Mouse (Mus musculus) heart, adult 9 months (tissue): ENCODE results near the gene Qrsl1.
A peak's percentile ranks its signal among the peaks of the same experiment; 100 is the strongest.
"Not testable (repeated sequence)": the region's sequence is repeated elsewhere in the genome, so short reads cannot be mapped to it uniquely, and the experiment has no call there.

ENCODE experiments used
- DNase-seq, 2 experiments: peaks; one replicate each; pipeline ENCODE4 v3.0.0; 2022; ENCODE audit warnings: low spot score in 2 of 2

Qrsl1 gene

GRCm38 (mm10) chr10:43901578-43902194 lies at the start of gene Qrsl1, which contains the start of gene Rtn4ip1:
Gene Qrsl1, minus strand, starts transcription at chr10:43901745.
Gene Rtn4ip1, plus strand, starts transcription at chr10:43901807.
- peak; percentile 94 to 95 for DNase-seq

DNA sequence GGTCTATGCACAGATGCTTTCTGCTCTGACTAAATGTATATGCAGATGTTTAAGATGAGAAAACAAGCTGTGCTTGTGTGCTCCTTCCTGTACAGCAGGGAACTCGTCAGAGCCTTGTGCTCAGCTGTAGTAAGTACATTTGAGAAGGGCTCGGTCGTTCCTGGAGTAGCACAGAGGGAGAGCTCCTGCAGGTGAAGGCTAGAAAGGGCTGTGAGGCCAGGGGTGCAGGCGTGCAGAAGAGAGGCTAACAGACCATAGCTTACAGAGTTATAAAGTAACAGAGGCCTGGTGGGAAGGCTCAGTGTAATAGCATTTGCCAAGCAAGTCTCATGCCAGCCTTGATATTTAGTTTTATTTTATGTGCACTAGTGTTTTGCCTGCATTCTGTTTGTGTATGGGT lies 43.9 kb upstream of the Qrsl1 start:
- DNase-seq = no peak

GRCm38 (mm10) chr10:43943736-43944135 lies 42.2 kb upstream of the Qrsl1 start:
- no peak for DNase-seq

- no peak for DNase-seq
These were observed 37.7 kb upstream of the Qrsl1 start for GRCm38 (mm10) chr10:43939136-43939662.

DNA sequence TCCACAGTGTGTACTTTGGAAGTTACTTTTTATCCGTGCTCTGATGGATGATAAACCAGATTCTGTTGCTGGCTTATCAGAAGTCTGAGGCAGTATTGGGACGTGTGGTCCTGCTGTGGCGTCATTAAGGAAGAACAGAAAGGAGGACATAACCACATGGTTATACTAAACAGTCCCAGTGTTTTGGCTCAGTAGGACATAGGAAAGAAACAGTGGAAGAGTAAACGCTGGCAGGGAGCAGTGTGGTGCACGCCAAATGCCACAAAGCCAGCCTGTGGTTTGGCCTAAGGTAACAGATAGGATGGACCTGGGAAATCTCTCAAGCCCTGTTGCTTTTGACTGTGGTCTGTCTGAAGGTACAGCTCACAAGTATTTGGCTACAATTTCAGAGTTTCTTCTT lies 27.1 kb upstream of the Qrsl1 start:
- DNase-seq = no peak

- no peak for DNase-seq
These were observed 26.2 kb upstream of the Qrsl1 start for GRCm38 (mm10) chr10:43927736-43928135.

DNA sequence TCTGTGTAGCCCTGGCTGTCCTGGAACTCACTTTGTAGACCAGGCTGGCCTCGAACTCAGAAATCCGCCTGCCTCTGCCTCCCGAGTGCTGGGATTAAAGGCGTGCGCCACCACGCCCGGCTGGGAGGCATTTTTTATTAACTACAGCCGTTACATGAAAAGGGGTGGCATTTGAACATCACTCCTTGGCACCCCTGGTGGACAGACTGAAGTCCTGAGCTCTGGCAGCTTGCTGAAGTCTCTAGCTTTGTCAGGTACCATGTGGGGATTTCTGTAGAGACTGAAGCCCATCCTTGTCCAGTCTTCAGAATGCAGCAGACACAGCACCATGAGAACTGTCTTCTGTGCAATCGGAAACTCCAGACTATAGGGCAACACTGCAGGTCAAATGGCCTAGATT lies 24.2 kb upstream of the Qrsl1 start:
- not testable (repeated sequence) for DNase-seq

GRCm38 (mm10) chr10:43923096-43923495 lies 21.6 kb upstream of the Qrsl1 start:
- no peak for DNase-seq

DNA sequence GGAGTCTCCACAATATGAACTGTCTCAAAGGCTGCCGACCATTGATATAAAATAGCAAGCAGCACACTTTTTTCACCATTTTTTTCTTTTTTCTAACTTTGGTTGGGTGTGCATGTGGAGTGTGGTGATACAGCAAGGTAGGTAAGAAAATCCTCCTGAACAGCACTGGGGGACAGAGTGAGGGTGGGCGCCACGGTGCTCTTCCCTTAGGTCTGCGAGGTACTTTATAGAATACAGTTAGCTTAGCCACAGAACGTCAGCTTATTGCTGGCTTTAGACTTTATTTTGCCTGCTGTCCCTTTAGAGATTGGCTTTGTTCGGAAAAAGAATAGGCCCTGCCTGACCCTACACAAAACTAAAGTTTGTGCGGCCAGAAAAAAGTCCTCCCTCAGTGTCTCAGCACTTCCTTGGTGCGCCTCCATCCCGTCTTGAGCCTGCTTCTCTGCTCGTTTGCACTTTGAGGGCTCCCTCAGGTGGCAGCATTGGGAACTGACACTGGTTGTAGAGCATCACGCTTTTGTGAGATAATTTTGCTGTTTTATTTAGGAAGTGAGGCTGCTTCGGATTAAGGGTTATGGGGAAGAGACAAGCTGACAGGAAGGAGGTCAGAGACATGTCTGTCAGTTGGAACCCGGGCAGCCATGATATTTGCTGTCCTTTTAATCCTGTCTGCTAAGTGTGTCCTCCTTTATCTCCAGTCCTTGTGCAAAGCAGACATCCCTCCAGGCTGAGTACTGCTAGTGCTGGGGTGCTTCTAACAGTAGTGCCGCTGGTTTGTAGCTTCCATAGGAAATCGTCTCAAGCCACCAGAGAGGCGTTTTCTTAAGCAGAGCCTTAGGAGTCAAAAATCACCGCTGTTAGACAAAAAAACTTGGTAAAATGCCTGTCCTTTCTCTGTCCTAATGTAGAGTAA lies 17.4 kb upstream of the Qrsl1 start:
- DNase-seq = peak; percentile 16 to 44

DNA sequence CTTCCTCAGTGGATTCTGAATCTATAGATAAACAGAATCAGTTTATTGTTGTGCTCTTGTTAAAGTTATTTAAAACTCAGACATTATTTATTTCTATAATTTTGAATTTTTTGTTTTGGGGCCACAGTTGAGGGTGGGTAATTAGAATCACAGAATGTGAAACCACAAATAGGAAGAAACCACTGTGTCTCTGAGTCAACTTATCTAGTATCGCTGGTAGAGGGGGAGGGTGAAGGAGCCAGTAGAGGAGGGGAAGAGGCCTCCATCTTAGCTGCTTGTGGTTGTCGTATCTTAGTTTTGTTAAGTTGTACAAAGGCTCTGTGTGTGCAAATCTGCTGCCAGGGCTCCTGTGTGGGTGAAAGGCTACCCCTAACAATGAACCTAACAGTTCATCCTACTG lies 15.2 kb upstream of the Qrsl1 start:
- DNase-seq = no peak

GRCm38 (mm10) chr10:43916181-43916580 lies 14.6 kb upstream of the Qrsl1 start:
- DNase-seq = no peak

- DNase-seq = no peak
These were observed 10.7 kb upstream of the Qrsl1 start for GRCm38 (mm10) chr10:43912236-43912635.

- DNase-seq = no peak
These were observed 9.3 kb upstream of the Qrsl1 start for GRCm38 (mm10) chr10:43910873-43911142.

DNA sequence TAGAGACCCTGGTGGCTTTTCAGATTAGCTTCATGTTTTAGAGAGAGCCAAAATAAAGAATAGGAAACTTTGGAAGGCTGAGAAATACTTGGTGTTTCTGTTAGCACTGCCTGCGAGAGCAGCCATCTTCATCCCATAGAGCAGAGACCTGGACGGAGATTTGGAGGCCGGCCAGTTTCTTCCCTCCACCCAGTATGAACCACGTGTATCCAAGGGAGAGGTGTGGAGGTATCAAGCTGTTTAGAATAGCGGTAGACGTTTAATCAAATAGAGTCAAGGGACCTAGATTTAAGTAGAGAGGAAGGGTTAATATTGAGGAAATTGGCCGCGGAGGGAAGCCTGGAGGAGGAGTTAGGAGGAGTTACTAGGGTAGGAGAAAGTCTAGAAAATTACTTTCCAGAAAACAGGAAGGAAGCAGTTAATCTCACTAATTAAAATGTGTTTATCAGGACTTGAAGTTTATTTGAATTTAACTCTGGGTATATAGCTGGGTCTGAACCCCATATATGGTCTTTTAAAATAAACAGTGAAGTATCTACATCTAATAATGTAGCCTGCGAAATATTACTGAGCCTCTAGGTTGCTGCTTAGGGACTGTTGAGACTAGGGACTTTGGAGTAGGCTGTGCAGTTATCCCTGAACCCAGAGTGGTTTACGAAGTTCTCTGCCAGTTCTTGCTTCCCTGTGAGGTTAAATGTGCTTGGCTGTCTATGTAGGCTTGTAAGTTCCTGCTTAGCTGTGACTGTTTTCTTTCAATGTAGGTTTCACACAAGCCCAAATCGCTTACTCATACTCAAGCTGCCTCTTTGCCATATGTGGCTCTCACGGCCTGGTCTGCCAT lies 8.7 kb upstream of the Qrsl1 start:
- no peak for DNase-seq

GRCm38 (mm10) chr10:43904569-43904968 lies 3.0 kb upstream of the Qrsl1 start:
- no peak for DNase-seq

- DNase-seq = no peak
These were observed 518 bp downstream of the Qrsl1 start for GRCm38 (mm10) chr10:43900883-43901570.

GRCm38 (mm10) chr10:43898276-43898675 lies 3.3 kb downstream of the Qrsl1 start:
- DNase-seq = no peak

GRCm38 (mm10) chr10:43896065-43896464 lies 5.5 kb downstream of the Qrsl1 start:
- no peak for DNase-seq

DNA sequence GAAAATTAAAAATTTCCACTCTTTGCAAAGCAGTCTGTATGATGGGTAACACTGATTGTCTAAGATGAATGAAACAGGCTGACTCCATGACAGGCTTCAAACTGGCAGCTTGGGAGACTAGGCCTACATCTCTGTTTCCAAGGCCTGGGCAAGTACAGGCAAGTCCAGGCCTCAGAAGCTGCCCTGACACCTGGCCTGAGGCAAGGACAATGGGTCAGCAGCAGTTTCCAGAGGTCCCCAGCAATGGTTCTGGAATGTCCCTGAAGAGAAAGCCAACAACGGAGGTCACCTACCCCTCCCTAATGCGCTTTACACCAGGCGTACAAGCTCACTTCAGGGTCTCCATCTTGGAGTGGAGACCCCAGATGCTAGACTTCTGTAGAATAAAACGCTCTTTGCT lies 8.6 kb downstream of the Qrsl1 start:
- no peak for DNase-seq

DNA sequence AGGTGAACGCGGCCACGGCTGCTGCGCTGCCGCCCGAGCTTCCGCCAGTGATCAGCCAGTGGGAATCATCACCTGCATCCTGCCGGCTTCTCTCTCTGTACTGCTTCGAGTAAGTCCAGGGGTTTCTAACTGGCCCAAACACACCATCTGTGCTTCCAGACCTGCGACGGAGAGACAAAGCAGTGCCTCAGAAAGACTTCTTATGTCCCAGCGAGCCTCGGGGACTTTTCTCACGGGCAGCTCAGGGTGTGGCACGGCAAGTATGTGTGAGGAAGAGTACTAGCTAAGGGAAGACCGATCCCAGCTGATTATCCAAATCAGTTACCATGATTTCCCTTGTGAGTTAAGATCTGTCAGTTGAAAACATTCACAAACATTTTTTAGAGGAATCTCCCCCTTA lies 12.6 kb downstream of the Qrsl1 start:
- no peak for DNase-seq

DNA sequence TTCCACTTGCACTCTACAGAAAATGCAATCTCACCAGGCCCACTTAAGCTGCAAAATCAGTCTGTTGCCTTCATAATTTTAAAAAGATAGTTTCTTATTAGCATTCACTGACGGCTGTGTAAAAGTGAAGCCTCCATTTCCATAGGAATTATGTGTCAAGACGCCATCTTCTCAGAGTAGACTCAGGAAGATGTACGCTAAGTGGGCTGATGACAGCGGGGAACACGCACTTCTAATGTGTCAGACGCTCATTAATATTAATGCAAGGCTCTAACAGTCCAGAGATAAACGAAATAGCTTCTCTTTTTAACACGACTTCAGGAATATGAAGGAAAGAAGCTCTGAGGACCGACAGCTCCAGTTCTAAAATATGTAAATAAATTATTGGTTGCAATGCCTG lies 13.9 kb downstream of the Qrsl1 start:
- no peak for DNase-seq

DNA sequence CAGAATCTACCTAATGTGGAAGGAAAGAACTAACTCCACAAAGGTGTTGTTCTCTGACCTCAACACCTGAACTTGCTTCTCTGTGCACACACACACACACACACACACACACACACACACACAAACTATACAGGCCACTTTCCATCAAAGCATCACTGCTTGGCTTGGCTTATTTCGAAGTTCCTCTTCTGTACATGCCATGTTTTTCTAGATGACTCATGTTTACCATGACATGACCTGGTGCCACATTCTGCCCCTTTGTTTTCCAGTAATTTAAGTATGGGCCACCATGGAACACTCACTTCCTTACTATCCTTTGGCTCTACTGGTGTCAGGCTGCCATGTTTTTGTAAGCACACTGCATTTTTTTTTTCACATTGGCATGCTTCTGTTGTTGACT lies 30.1 kb downstream of the Qrsl1 start:
- DNase-seq = no peak
